Mouse (Mus musculus) heart, embryonic 11.5 days (tissue): ENCODE results near the gene Rapgef4. TPM values are rescaled to one million over a fixed set of nuclear protein-coding genes. Genes with fewer than 3 reads are reported as not detected.

ENCODE experiments used
- ATAC-seq: fragments of 200-750 bp; cut with Nextera tagmentation; replicated peaks from 2 replicates; pipeline ENCODE4 v1.8.0; 2017; ENCODE audit warnings: moderate library complexity; ENCODE audit not compliant: insufficient number of reproducible peaks, low FRiP score, low TSS enrichment
- H3K27ac ChIP-seq: fragments of 300-500 bp; sonication (generic); 2 replicates; pipeline ENCODE4 v1.5.1; 2014; ENCODE audit warnings: mild to moderate bottlenecking, low read depth, low read length
- H3K27me3 ChIP-seq: fragments of 300-500 bp; sonication (generic); 2 replicates; pipeline ENCODE4 v1.6.1; 2014; ENCODE audit warnings: mild to moderate bottlenecking, low read length, mixed read lengths; ENCODE audit not compliant: control insufficient read depth, insufficient read depth
- H3K36me3 ChIP-seq: fragments of 300-500 bp; sonication (generic); 2 replicates; pipeline ENCODE4 v1.6.1; 2014; ENCODE audit warnings: mild to moderate bottlenecking, low read length, moderate library complexity, mixed read lengths; ENCODE audit not compliant: control insufficient read depth, insufficient read depth
- H3K4me1 ChIP-seq: fragments of 300-500 bp; sonication (generic); 2 replicates; pipeline ENCODE4 v1.6.1; 2014; ENCODE audit warnings: low read length; ENCODE audit not compliant: control insufficient read depth, insufficient read depth
- H3K4me2 ChIP-seq: fragments of 300-500 bp; sonication (generic); 2 replicates; pipeline ENCODE4 v1.6.1; 2014; ENCODE audit warnings: mild to moderate bottlenecking, moderate library complexity
- H3K4me3 ChIP-seq: fragments of 300-500 bp; sonication (generic); 2 replicates; pipeline ENCODE4 v1.5.1; 2014; ENCODE audit warnings: low read depth, low read length
- H3K9ac ChIP-seq: fragments of 300-500 bp; sonication (generic); 2 replicates; pipeline ENCODE4 v1.6.1; 2014; ENCODE audit warnings: mild to moderate bottlenecking, low read depth, low read length, moderate library complexity
- H3K9me3 ChIP-seq: fragments of 300-500 bp; sonication (generic); replicated peaks from 2 replicates; pipeline ENCODE4 v1.6.1; 2016; ENCODE audit warnings: low read length; ENCODE audit not compliant: control insufficient read depth
- WGBS: fragments of 180-500 bp; shearing (Covaris S2); extraction: QIAGEN DNeasy Blood & Tissue Kit; methylation state at CpG from one replicate; pipeline ENCODE4 v1.1.7; 2014; ENCODE audit not compliant: insufficient replicate concordance; 5-methylcytosine and 5-hydroxymethylcytosine counted together
- polyA plus RNA-seq: library from polyadenylated mRNA; unstranded; fragments of >200 nt; fragmentation: Nextera tagmentation; extraction: Ambion mirVana; gene quantifications from 2 replicates; pipeline ENCODE4 v1.2.1, GENCODE M21; 2014

Gene Rapgef4
- polyA plus RNA-seq, 1 experiment from 2014 or later, result 4.0 TPM

DNA sequence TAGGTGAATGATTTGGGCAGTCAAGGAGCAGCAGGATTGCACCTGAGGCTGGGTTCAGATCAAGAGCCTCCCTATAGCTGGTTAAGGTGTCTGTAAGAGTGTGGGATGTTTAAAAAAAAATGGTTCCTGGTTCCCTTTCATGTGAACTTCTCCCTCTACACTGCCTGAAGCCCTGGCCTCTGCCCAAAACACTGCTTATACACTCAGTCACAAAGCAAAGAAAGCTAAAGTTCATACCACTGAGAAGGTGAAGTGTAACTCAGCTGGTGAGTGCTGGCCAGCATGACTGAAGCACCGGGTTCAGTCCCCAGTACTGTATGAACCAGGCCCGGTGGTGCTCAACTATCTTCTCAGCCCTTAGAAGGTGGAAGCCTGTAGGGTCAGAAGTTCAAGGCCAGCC lies 218.4 kb downstream of the Rapgef4 start:
- Histone ChIP-seq H3K9me3 (no peaks in the 10 kb centered on the region), H3K9ac (no peak overlapping the region), H3K27ac (no peak overlapping the region), H3K4me3 (no peak overlapping the region), H3K4me2 (no peak overlapping the region), H3K4me1 (peaks cover 27% of the 10 kb centered on the region), H3K27me3 (no peaks in the 10 kb centered on the region), H3K36me3 (no peaks in the 10 kb centered on the region)
- no peak for ATAC-seq
- 77% methylated on average over 2 of the region's 2 CpGs for WGBS

DNA sequence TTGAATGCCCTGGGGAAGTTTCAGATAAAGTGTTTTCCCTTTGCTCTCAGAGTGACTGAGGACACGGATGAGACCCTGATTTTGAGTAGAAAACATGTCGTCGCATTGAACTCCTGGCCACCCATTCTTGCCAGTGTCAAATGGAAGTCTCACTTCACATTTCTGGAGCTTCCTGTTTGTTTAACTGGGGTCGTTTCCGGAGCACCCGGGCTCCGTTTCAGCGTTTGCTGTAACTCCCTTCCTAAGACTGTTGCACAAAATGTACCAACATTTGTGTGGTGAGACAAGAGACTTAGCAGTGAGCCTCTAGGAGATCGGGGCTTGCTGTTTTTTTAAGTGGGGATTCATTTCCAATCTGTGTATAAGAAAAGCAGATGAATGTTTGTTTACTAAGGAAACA lies 220.5 kb downstream of the Rapgef4 start:
- no peak overlapping the region for H3K4me3 ChIP-seq
- H3K27me3 ChIP-seq, result no peaks in the 10 kb centered on the region
- peak overlapping the region; percentile 51 for H3K27ac ChIP-seq
- WGBS, result 43% methylated on average over 9 of the region's 9 CpGs
- H3K4me2 ChIP-seq, result no peak overlapping the region
- ATAC-seq, result no peak
- no peak overlapping the region for H3K9ac ChIP-seq
- H3K9me3 ChIP-seq, result no peaks in the 10 kb centered on the region
- no peaks in the 10 kb centered on the region for H3K36me3 ChIP-seq
- H3K4me1 ChIP-seq, result peaks cover 27% of the 10 kb centered on the region

DNA sequence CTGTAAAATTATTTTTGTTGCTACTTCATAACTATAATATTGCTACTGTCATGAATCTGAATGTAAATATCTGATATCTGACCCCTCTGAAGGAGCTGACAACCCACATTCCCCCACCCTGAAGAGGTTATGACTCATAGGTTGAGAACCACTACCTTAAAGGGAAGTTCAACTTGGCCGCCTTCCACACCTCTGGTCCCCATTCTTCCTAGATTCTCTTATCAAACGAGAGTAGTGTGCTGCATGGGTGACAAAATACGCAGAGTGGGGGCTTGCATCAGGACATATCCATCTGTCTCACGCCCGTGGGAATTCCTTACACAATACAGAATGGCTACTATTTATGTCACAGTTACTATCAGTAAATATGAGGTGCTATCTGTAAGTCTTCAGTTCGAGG lies 221.2 kb downstream of the Rapgef4 start:
- Histone ChIP-seq H3K9ac (no peak overlapping the region), H3K4me1 (peaks cover 23% of the 10 kb centered on the region), H3K27ac (peak overlapping the region; percentile 51; the same call in 1 of the 2 replicates), H3K27me3 (no peaks in the 10 kb centered on the region), H3K9me3 (no peaks in the 10 kb centered on the region), H3K36me3 (no peaks in the 10 kb centered on the region), H3K4me2 (no peak overlapping the region), H3K4me3 (no peak overlapping the region)
- ATAC-seq, result no peak
- 35% methylated on average over 6 of the region's 6 CpGs for WGBS

DNA sequence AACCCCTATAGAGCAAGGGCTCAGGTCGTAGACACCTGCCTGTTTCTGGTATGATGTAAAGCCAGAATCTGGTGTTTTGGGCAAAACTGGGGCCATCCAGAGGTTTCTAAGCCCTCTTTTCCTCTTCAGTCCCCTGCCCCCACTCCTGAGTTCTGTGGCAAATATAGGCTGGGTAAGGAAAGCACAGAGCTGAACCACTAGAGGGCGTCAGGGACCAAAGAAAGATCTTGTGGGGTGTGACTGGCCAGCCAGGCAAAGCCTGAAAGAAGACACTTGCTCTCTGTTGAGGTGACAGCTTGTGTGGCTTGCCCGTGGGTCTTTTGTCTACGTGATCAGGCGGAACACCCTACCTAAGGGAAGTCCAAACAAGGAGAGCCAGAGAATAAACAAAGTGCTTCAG lies 222.6 kb downstream of the Rapgef4 start:
- Histone ChIP-seq H3K36me3 (no peaks in the 10 kb centered on the region), H3K4me2 (peak overlapping the region; percentile 29; the same call in 1 of the 2 replicates), H3K9ac (no peak overlapping the region), H3K27ac (no peak overlapping the region), H3K4me1 (peaks cover 22% of the 10 kb centered on the region), H3K27me3 (no peaks in the 10 kb centered on the region), H3K9me3 (no peaks in the 10 kb centered on the region), H3K4me3 (no peak overlapping the region)
- WGBS, result 14% methylated on average over 5 of the region's 5 CpGs
- peak; percentile 7; the same call in 1 of the 2 replicates for ATAC-seq

DNA sequence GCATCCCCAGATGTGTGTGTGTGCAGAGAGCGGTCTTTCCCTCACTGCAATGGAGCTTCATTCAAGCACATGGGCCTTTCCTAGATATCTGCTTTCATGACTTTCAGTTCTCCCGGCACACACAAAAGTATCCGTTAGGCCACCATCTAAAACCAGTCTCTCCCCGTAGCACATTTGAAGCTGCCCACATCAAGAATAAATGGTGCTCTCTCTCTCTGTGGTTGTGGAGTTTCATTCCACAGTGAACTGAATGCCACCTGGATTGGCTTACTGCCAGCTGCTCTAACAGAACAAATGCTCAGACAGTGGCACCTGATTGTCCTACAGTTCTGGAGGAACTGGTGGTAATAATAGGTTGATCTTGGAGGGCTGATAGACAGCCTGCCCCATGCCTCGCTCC lies 224.8 kb downstream of the Rapgef4 start:
- Histone ChIP-seq H3K9ac (no peak overlapping the region), H3K27me3 (no peaks in the 10 kb centered on the region), H3K4me3 (no peak overlapping the region), H3K36me3 (no peaks in the 10 kb centered on the region), H3K4me2 (no peak overlapping the region), H3K4me1 (peaks cover 16% of the 10 kb centered on the region), H3K9me3 (no peaks in the 10 kb centered on the region), H3K27ac (no peak overlapping the region)
- no peak for ATAC-seq
- 87% methylated on average over 5 of the region's 5 CpGs for WGBS

DNA sequence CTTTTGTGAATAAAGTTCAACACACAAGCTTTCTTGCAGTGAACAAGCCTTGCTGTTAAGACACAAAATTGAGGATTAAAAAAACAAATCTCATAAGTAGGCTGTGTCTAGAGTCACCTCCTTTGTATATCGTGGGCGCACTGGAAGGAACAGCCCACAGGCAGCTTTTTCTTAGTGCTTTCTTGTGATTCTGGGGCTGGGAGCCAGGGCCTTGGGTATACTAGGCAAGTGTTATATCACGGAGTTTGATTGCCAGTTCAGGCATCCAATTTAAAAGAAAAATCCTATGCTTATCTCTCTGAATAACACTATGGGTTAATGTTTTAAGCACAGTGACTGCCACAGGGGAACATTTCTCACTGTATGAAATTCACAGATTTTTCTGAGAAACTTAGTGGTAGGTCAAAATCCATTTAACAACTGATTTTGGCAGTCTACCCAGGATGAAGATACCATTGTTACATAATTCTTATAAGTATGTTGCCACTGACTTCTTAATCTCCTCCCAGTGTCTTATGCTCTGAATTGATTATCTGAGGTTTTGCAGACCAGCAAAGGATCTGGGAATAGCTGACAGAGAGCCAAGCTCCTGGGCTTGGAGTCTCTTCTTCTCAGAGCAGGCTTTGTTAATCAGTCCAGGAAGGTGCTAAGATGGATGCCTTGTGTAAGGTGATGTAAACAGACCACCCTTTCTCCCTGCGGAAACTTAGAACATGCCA lies 225.6 kb downstream of the Rapgef4 start:
- Histone ChIP-seq H3K4me3 (no peak overlapping the region), H3K27ac (no peak overlapping the region), H3K9me3 (no peaks in the 10 kb centered on the region), H3K4me2 (no peak overlapping the region), H3K27me3 (no peaks in the 10 kb centered on the region), H3K9ac (no peak overlapping the region), H3K4me1 (peaks cover 11% of the 10 kb centered on the region), H3K36me3 (no peaks in the 10 kb centered on the region)
- no peak for ATAC-seq
- WGBS, result 78% methylated on average over 4 of the region's 4 CpGs

DNA sequence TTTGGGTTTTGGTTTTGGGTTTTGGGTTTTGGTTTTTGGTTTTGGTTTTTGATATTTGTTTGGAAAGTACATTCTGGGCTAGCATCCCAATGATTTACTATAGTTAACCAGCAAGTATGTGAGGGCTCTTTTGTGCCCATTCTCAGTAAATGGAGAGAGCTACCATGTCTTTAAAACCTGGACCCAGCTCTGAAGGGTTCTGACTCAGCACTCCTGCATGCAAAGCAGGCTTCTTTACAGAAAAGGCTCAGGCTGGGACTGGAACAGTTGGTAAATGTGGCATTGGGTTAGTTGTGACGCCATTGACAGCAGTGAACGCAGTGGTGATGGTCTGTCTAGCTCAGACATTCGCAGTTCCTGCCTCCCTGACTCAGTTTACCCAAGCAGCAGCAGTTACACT lies 236.3 kb downstream of the Rapgef4 start:
- H3K4me2 ChIP-seq, result no peak overlapping the region
- no peak overlapping the region for H3K27ac ChIP-seq
- no peaks in the 10 kb centered on the region for H3K27me3 ChIP-seq
- H3K9me3 ChIP-seq, result no peaks in the 10 kb centered on the region
- WGBS, result 77% methylated on average over 3 of the region's 3 CpGs
- no peak overlapping the region for H3K4me3 ChIP-seq
- no peak overlapping the region for H3K9ac ChIP-seq
- H3K36me3 ChIP-seq, result no peaks in the 10 kb centered on the region
- H3K4me1 ChIP-seq, result peaks cover 3% of the 10 kb centered on the region; the same call in 1 of the 2 replicates
- ATAC-seq, result no peak

DNA sequence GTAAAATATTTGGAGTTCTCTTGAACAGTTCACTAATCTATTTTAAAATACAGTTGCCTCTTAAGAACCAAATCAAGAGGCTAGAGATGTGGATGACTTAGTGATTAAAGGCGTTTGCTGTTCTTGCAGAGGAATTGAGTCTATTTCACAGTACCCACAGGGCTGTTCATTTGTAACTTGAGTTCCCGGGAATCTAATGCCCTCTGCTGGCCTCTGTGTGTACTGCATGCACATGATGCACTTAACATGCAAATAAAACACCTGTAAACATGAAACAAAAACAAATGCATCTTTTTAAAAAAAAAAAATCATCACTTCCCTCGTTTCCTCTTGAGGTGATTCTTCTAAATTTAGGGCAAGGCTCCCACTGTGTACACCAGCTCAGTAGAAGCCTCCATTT lies 238.9 kb downstream of the Rapgef4 start:
- Histone ChIP-seq H3K27me3 (no peaks in the 10 kb centered on the region), H3K4me3 (no peak overlapping the region), H3K27ac (no peak overlapping the region), H3K9me3 (no peaks in the 10 kb centered on the region), H3K36me3 (no peaks in the 10 kb centered on the region), H3K9ac (no peak overlapping the region), H3K4me1 (peaks cover 3% of the 10 kb centered on the region; the same call in 1 of the 2 replicates), H3K4me2 (no peak overlapping the region)
- WGBS, result 26% methylated on average over 3 of the region's 3 CpGs
- no peak for ATAC-seq

DNA sequence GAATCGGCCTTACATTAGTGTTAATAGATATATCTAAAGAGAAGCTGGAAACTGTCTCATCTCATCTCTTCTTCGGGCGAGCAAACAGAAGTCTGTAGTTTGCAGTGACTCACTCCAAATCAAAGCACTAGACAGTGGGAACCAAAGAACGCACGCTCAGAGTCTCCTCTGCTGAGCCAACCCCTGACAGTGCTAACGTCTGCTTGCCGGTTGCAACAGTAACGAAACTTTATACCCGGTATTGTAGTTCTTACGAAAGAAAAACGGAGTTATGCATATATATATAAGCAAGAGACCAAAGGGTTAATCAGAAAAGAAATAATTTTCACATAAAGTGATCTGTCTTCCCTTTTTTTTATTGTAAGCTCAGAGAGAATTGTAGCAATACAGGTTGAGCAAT lies 240.2 kb downstream of the Rapgef4 start:
- 77% methylated on average over 11 of the region's 11 CpGs for WGBS
- Histone ChIP-seq H3K4me1 (peaks cover 3% of the 10 kb centered on the region; the same call in 1 of the 2 replicates), H3K36me3 (no peaks in the 10 kb centered on the region), H3K4me3 (no peak overlapping the region), H3K27ac (0 out of 2 replicates have a peak overlapping the region, but pooled peaks have one; percentile 18), H3K9me3 (no peaks in the 10 kb centered on the region), H3K4me2 (no peak overlapping the region), H3K27me3 (no peaks in the 10 kb centered on the region), H3K9ac (no peak overlapping the region)
- ATAC-seq, result no peak
